Mouse (Mus musculus): Measurements from ENCODE around the gene Xpr1.

DNA sequence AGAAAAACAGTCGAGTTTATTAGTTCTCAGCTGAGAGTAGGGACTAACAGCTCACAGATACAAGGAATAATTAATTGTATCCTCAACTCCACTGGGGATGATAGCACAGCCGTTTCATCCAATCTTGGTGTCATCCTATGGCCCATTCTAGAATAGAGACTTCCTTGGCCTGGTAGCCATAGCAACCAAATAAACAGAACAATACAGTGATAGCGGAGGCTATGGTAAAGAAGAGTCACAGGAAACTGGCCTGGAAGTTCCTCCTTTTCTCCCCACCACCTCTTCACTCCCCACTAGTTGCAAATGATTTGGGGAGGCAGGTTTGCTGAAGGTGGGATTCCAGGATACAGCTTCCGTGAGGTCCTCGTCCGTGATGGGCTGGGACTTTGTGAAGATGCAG, 30.1 kb upstream of the Xpr1 start:
- TF ChIP-seq CTCF (conservative IDR thresholded peaks at IDR 0.05; ENCODE audit: low read length) = no peak
- no peak for TF ChIP-seq POU5F1 (IDR thresholded peaks at IDR 0.05; ENCODE audit: borderline replicate concordance, low read length)
- TF ChIP-seq NANOG (IDR thresholded peaks at IDR 0.05; ENCODE audit: borderline replicate concordance, low read length) = no peak
